Mouse (Mus musculus) lung, adult 2 months (tissue): ENCODE data around the gene Tom1.

Experiments used
- CTCF ChIP-seq: fragments of 200-500 bp; IDR thresholded peaks from 2 replicates; pipeline ENCODE4 v1.5.1; 2011; ENCODE audit warnings: mild to moderate bottlenecking, low read length, control low read depth; ENCODE audit not compliant: insufficient read depth
- POLR2A ChIP-seq: fragments of 200-500 bp; IDR thresholded peaks from 2 replicates; pipeline ENCODE4 v1.6.1; 2011; ENCODE audit warnings: low read depth, mild to moderate bottlenecking, control low read depth, low read length, borderline replicate concordance; ENCODE audit errors: extremely low read depth

GRCm38 (mm10) chr8:75082181-75082805, 48.8 kb downstream of the Tom1 start:
- TF ChIP-seq POLR2A (no peak), CTCF (no peak)
